Mouse (Mus musculus) intestine, embryonic 16.5 days (tissue): Measurements from ENCODE around the gene Prex1. TPM values are rescaled to one million over a fixed set of nuclear protein-coding genes. Genes with fewer than 3 reads are reported as not detected.

ENCODE experiments used
- ATAC-seq: fragments of 200-750 bp; cut with Nextera tagmentation; 2 replicates; pipeline ENCODE4 v1.8.0; 2017; ENCODE audit warnings: moderate TSS enrichment, moderate library complexity
- H3K27ac ChIP-seq: fragments of 300-500 bp; sonication (generic); 2 replicates; pipeline ENCODE4 v1.5.1; 2014; ENCODE audit warnings: mild to moderate bottlenecking, low read length
- H3K27me3 ChIP-seq: fragments of 300-500 bp; sonication (generic); replicated peaks from 2 replicates; pipeline ENCODE4 v1.6.1; 2014; ENCODE audit warnings: low read length, control low read depth, mixed read lengths; ENCODE audit not compliant: control insufficient read depth, insufficient read depth
- H3K36me3 ChIP-seq: fragments of 300-500 bp; sonication (generic); 2 replicates; pipeline ENCODE4 v1.6.1; 2014; ENCODE audit warnings: low read length, control low read depth; ENCODE audit not compliant: control insufficient read depth, insufficient read depth
- H3K4me1 ChIP-seq: fragments of 300-500 bp; sonication (generic); 2 replicates; pipeline ENCODE4 v1.6.1; 2014; ENCODE audit warnings: low read length, control low read depth, mixed read lengths; ENCODE audit not compliant: control insufficient read depth, insufficient read depth
- H3K4me2 ChIP-seq: fragments of 300-500 bp; sonication (generic); 2 replicates; pipeline ENCODE4 v1.6.1; 2014; ENCODE audit warnings: low read depth, low read length, control low read depth
- H3K4me3 ChIP-seq: fragments of 300-500 bp; sonication (generic); 2 replicates; pipeline ENCODE4 v1.5.1; 2014; ENCODE audit warnings: mild to moderate bottlenecking, low read length
- H3K9ac ChIP-seq: fragments of 300-500 bp; sonication (generic); 2 replicates; pipeline ENCODE4 v1.6.1; 2014; ENCODE audit warnings: low read depth, low read length
- H3K9me3 ChIP-seq: fragments of 300-500 bp; sonication (generic); 2 replicates; pipeline ENCODE4 v1.6.1; 2016; ENCODE audit warnings: low read length, control low read depth; ENCODE audit not compliant: control insufficient read depth
- WGBS: fragments of 180-500 bp; shearing (Covaris S2); extraction: QIAGEN DNeasy Blood & Tissue Kit; methylation state at CpG from one replicate; pipeline ENCODE4 v1.1.7; 2014; 5-methylcytosine and 5-hydroxymethylcytosine counted together
- polyA plus RNA-seq: library from polyadenylated mRNA; unstranded; fragments of >200 nt; fragmentation: Nextera tagmentation; extraction: Ambion mirVana; gene quantifications from 2 replicates; pipeline ENCODE4 v1.2.1, GENCODE M21; 2015

Prex1 gene
- polyA plus RNA-seq, 1 experiment from 2014 or later = 8.0 TPM

DNA sequence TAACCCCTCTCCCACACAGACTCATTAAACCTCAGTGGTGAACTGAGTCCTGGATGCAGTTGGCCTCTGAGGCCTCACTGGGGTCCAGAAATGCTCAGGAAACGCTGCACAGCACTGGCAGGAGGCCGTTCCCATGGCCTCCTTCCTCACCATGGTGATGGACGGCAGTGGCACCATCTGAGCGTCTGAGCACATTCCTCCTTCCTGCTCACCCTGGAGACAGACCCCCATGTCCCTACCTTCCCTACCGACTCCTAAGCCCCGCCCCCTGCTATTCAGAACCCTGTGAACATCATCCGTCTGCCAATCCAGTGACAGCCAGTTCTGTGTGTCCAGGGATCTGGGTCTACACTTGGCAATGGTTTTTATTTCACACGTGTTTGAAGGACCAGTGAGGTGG lies 42.6 kb downstream of the Prex1 start:
- H3K27me3 ChIP-seq = no peaks in the 10 kb centered on the region
- H3K27ac ChIP-seq = no peak overlapping the region
- no peaks in the 10 kb centered on the region for H3K36me3 ChIP-seq
- no peaks in the 10 kb centered on the region for H3K9me3 ChIP-seq
- H3K4me2 ChIP-seq = no peak overlapping the region
- ATAC-seq = no peak
- H3K9ac ChIP-seq = no peak overlapping the region
- no peak overlapping the region for H3K4me3 ChIP-seq
- WGBS = 30% methylated on average over 8 of the region's 8 CpGs
- peaks cover 27% of the 10 kb centered on the region for H3K4me1 ChIP-seq

DNA sequence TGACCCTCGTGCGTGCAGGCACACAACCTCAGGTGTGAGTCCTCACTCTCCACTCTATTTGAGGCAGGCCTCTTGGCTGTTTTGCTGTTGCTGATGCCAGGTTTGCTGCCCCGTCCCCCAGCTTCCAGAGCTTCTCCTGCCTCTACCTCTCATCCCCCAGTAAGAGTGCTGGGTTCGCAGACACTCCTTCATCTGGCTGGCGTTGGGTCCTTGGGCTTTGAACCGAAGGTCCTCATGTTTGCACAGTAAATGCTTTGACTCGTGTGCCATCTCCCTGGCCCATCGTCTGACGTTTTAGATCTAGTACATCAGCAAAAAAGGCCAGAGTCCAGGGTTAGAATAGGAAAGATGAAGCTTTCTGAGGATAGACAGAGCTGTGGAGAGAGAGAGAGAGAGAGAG lies 43.7 kb downstream of the Prex1 start:
- H3K4me3 ChIP-seq = no peak overlapping the region
- no peak for ATAC-seq
- H3K4me2 ChIP-seq = no peak overlapping the region
- no peaks in the 10 kb centered on the region for H3K36me3 ChIP-seq
- no peaks in the 10 kb centered on the region for H3K9me3 ChIP-seq
- H3K4me1 ChIP-seq = peaks cover 16% of the 10 kb centered on the region
- H3K27me3 ChIP-seq = no peaks in the 10 kb centered on the region
- 63% methylated on average over 9 of the region's 9 CpGs for WGBS
- H3K27ac ChIP-seq = no peak overlapping the region
- no peak overlapping the region for H3K9ac ChIP-seq

DNA sequence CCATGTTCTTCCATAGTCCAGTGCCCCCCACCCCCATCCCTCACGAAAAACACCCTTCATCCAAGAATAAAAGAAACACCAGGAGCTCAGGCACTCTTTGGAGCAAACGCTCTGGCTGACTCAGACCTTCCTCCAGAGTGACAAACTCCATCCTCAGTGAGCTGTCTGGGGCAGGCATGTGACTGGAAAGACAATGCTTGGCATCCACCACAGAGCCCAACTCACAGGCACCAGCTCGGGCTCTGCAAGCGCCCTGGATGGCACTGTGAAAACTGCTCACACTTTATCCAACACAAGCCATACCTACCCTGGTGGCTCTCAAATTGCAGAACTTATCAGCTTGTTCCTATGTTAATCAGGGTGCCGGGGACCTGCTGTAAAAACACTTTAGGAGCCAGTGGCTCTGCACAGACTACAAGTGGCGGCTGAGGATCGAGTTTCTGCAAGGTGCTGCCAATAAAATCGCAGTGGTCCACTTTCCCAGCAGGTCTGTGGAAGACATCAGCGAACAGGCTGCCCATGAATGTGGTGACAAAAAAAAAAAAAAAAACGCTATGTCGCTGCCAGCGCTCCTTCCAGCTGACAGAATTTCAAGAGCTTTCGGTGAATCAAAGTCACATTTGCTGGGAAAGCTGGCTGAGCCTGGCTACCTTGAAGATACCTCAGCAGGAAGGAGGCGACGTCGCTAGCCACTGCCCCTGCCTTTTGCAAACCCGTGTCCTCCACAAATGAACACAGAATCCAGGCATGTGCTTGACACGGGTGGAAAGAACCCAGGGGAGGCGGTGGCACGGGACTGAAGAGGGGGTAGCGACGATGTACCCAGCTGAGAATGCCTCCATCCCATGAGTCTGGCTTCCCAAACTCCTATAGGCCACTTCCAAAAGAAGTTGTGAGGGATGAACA lies 45.6 kb downstream of the Prex1 start:
- no peak for ATAC-seq
- Histone ChIP-seq H3K4me2 (no peak overlapping the region), H3K27ac (no peak overlapping the region), H3K27me3 (no peaks in the 10 kb centered on the region), H3K4me3 (no peak overlapping the region), H3K9ac (0 out of 2 replicates have a peak overlapping the region, but pooled peaks have one; percentile 33), H3K9me3 (no peaks in the 10 kb centered on the region), H3K36me3 (no peaks in the 10 kb centered on the region), H3K4me1 (peaks cover 10% of the 10 kb centered on the region; the same call in 1 of the 2 replicates)
- WGBS = 49% methylated on average over 22 of the region's 22 CpGs

DNA sequence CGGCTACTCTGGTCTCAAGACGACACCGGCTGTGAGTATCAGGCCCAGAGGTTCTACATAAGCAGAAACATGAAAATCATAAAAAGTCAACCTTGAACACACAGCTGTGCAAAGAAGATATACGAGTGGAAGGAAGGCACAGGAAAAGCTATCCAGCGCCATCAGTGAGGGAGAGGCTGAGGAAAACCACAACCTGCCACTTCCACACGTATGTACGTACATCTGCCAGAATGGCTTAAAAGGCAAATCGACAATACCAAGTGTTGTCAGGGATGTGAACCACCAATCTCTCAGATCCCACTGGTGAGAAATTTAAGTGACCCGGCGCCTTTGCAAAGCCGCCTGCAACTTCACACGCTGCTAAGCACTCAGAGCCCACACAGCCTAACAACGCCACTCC lies 47.5 kb downstream of the Prex1 start:
- no peaks in the 10 kb centered on the region for H3K9me3 ChIP-seq
- H3K4me3 ChIP-seq = no peak overlapping the region
- no peaks in the 10 kb centered on the region for H3K36me3 ChIP-seq
- H3K9ac ChIP-seq = no peak overlapping the region
- H3K4me2 ChIP-seq = no peak overlapping the region
- ATAC-seq = no peak
- peaks cover 2% of the 10 kb centered on the region; the same call in 1 of the 2 replicates for H3K4me1 ChIP-seq
- H3K27me3 ChIP-seq = no peaks in the 10 kb centered on the region
- H3K27ac ChIP-seq = no peak overlapping the region
- WGBS = 86% methylated on average over 13 of the region's 13 CpGs

DNA sequence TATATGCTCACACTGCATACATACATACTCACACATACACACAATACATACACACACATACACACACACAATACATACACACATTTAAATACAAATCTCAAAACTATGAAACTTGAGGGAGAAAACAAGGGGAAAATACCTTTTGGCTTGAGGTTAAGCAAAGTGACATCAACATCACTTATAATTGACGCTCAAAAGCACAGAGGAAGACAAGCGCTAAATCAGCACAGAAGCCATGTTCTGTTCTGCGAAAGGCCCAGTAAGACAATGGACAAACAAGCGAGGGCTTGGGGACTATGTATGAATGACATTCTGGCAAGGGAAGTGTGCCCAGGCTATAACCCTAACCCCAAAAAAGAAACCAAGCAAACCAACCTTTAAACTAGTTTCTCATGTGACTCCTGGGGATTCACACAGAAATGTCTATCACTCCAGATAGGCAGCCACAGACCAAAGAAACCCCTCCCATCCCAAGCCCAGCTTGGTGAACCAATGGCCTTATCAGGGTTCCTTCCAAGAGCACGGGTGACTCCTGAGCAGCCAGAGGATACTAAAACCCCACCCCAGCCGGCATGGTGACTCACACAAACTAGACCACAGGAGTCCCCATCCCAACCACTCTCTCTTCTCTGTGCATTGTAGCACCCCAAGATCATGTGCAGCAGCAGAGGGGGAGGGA lies 48.2 kb downstream of the Prex1 start:
- Histone ChIP-seq H3K4me1 (no peaks in the 10 kb centered on the region), H3K4me2 (no peak overlapping the region), H3K9ac (no peak overlapping the region), H3K36me3 (no peaks in the 10 kb centered on the region), H3K9me3 (no peaks in the 10 kb centered on the region), H3K4me3 (no peak overlapping the region), H3K27ac (no peak overlapping the region), H3K27me3 (no peaks in the 10 kb centered on the region)
- peak; percentile 60; the same call in 1 of the 2 replicates for ATAC-seq
- 73% methylated on average over 6 of the region's 6 CpGs for WGBS

DNA sequence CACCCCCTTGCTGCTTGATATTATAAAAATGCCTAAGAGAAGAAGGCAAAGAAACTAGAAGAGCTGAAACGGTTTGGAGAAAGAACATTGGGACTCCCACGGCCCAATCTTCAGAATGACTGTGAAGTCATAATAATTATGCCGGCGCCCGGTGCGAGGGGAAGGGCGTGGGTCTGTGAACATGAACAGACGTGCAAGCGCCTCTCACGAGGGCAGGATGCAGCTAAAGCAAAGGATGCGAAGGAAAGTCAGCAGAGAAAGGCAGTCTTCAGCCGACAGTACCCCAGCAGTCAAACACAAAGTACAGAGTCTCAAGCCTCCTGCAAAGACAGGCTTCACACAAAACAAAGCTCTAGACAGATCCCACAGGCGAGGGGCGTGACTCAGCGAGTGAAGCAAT lies 49.1 kb downstream of the Prex1 start:
- no peak overlapping the region for H3K9ac ChIP-seq
- no peak overlapping the region for H3K4me2 ChIP-seq
- H3K4me1 ChIP-seq = no peaks in the 10 kb centered on the region
- WGBS = 79% methylated on average over 15 of the region's 15 CpGs
- no peaks in the 10 kb centered on the region for H3K9me3 ChIP-seq
- no peak for ATAC-seq
- H3K27me3 ChIP-seq = no peaks in the 10 kb centered on the region
- H3K36me3 ChIP-seq = no peaks in the 10 kb centered on the region
- H3K27ac ChIP-seq = no peak overlapping the region
- no peak overlapping the region for H3K4me3 ChIP-seq

DNA sequence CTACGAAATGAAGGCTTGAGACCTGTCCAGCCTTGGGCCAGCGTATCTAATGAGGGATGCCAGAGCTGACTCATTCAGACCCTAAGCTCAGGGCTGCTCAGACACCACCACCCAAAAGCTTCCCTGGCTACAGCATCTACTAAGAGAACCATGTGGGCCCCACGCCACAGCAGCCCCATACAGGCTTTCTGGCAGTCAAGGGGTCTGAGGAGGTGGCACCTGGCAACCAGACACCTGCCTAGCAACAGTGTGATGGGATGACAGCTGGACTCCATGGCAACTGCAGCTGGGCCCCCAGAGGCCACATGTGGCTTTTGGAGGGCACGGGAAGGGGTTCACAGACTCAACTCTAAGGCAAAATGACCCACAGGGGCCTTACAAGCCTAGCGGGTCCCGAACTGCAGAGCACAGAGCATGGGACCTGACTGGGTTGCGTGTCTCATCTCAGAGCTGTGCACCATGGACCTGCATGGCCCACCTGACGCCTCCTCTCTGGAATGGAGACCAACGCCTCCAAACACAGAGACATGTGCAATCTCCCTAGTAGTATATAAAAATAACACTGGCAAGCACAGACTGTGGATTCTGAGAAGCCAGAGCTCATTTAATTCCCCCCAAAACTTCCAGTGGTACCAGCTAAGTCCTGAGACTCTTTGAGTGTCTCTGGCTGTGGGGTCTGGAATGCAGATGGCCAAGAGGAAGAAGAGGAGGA lies 50.2 kb downstream of the Prex1 start:
- ATAC-seq = no peak
- Histone ChIP-seq H3K9ac (no peak overlapping the region), H3K4me2 (no peak overlapping the region), H3K4me3 (no peak overlapping the region), H3K36me3 (no peaks in the 10 kb centered on the region), H3K9me3 (no peaks in the 10 kb centered on the region), H3K27ac (no peak overlapping the region), H3K4me1 (peaks cover 3% of the 10 kb centered on the region; the same call in 1 of the 2 replicates), H3K27me3 (no peaks in the 10 kb centered on the region)
- WGBS = 83% methylated on average over 9 of the region's 9 CpGs

DNA sequence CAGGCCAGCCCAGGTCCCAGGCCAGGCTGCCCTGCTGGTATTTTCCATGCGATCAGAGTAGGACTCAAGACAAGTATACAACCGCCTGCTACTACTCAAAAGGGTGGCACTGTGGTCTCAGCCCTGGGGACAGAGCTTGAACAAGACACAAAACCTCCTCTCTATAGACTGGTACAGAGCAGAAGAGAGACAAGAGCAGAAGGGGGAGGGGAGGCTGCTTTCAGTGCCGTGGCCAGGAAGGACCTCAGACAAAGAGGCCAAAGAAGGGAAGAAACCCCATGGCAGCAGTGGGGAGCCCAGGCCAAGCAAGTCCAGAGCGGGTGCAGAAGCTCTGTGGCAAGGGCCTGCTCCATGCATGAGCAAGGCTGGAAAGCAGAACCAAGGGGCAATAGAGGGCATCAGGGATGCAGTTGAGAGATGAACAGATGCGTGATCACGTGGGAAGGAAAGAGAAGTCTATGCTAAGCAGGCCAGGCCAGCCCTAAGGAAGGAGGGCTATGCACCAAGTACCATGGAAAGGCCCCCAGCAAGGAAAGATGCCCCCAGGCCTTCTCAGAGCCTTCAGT lies 51.0 kb downstream of the Prex1 start:
- peaks cover 10% of the 10 kb centered on the region for H3K4me1 ChIP-seq
- no peaks in the 10 kb centered on the region for H3K9me3 ChIP-seq
- ATAC-seq = no peak
- no peak overlapping the region for H3K27ac ChIP-seq
- 66% methylated on average over 6 of the region's 6 CpGs for WGBS
- no peak overlapping the region for H3K9ac ChIP-seq
- H3K4me2 ChIP-seq = no peak overlapping the region
- no peaks in the 10 kb centered on the region for H3K36me3 ChIP-seq
- H3K27me3 ChIP-seq = no peaks in the 10 kb centered on the region
- H3K4me3 ChIP-seq = no peak overlapping the region

DNA sequence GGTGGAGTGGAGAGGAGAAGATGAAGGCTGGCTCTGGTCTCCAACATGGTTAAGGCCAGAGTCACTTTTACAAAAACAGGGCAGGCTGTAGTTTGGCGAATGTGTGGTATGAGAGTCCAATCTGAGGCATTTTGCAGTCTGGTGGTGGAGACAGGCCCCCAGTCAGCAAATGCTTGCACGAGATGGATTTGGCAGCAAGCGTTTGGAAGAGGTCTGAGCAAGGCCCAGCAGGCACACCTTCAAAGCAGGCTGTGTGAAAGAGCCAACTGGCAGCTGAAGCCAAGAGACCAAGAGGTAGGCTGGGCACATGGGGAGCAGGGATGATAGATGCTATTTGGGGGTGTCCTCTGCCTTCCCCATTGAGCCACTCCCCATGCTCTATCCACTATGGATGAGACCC lies 51.7 kb downstream of the Prex1 start:
- 81% methylated on average over 3 of the region's 3 CpGs for WGBS
- Histone ChIP-seq H3K27me3 (no peaks in the 10 kb centered on the region), H3K4me3 (no peak overlapping the region), H3K27ac (no peak overlapping the region), H3K36me3 (no peaks in the 10 kb centered on the region), H3K9ac (no peak overlapping the region), H3K9me3 (no peaks in the 10 kb centered on the region), H3K4me1 (peaks cover 15% of the 10 kb centered on the region), H3K4me2 (no peak overlapping the region)
- no peak for ATAC-seq
